Mouse (Mus musculus): ENCODE data around the gene Krt26. TPM values are rescaled to one million over a fixed set of nuclear protein-coding genes. Genes with fewer than 3 reads are reported as not detected.

Gene Krt26
- total RNA-seq, 2 experiments from 2014 or later, result not detected

GRCm38 (mm10) chr11:99284833-99285312, 52.9 kb downstream of the Krt26 start, which contains the start of gene Krt24:
TSS of gene Krt24 (minus strand) at chr11:99285262.
- no peak for ATAC-seq (ENCODE audit: poor library complexity, severe bottlenecking)

- no peak for ATAC-seq (ENCODE audit: poor library complexity, severe bottlenecking)
These were observed 53.8 kb downstream of the Krt26 start for GRCm38 (mm10) chr11:99284011-99284410.

GRCm38 (mm10) chr11:99283334-99283733, 54.4 kb downstream of the Krt26 start:
- no peak for ATAC-seq (ENCODE audit: poor library complexity, severe bottlenecking)

GRCm38 (mm10) chr11:99281116-99281515, 56.6 kb downstream of the Krt26 start:
- ATAC-seq (ENCODE audit: poor library complexity, severe bottlenecking), result no peak

- ATAC-seq (ENCODE audit: poor library complexity, severe bottlenecking), result no peak
These were observed 57.8 kb downstream of the Krt26 start for GRCm38 (mm10) chr11:99279986-99280385.

Other genes with a start within 250 kb of the Krt26 start
- 7.4 and 8.6 TPM in 2 replicates for gene Tns4, start 248.7 kb downstream of the Krt26 start, total RNA-seq (2015)
- gene Tns4, start 248.7 kb downstream of the Krt26 start, total RNA-seq (2017), result 4.1 and 4.6 TPM in 2 replicates
- gene Ccr7, start 182.9 kb downstream of the Krt26 start, total RNA-seq (2015), result 0.39 and 0.45 TPM in 2 replicates
- 0.18 TPM in 1 of 2 replicates, not detected in the other for gene Ccr7, start 182.9 kb downstream of the Krt26 start, total RNA-seq (2017)
- gene Smarce1, start 106.9 kb downstream of the Krt26 start, total RNA-seq (2015), result 59.4 and 72.9 TPM in 2 replicates
- 177 and 179 TPM in 2 replicates for gene Smarce1, start 106.9 kb downstream of the Krt26 start, total RNA-seq (2017)
- not detected in 2 replicates for gene Krt222, start 93.9 kb downstream of the Krt26 start, total RNA-seq (2015)
- gene Krt222, start 93.9 kb downstream of the Krt26 start, total RNA-seq (2017), result not detected in 2 replicates
- gene Krt24, start 52.7 kb downstream of the Krt26 start, total RNA-seq (2015), result not detected in 2 replicates
- gene Krt24, start 52.7 kb downstream of the Krt26 start, total RNA-seq (2017), result not detected in 2 replicates
- gene Krt25, start 15.0 kb downstream of the Krt26 start, total RNA-seq (2015), result not detected in 2 replicates
- not detected in 2 replicates for gene Krt25, start 15.0 kb downstream of the Krt26 start, total RNA-seq (2017)
- gene Krt27, start 13.1 kb upstream of the Krt26 start, total RNA-seq (2015), result not detected in 2 replicates
- gene Krt27, start 13.1 kb upstream of the Krt26 start, total RNA-seq (2017), result not detected in 2 replicates
- gene Krt28, start 36.9 kb upstream of the Krt26 start, total RNA-seq (2015), result not detected in 2 replicates
- gene Krt28, start 36.9 kb upstream of the Krt26 start, total RNA-seq (2017), result not detected in 2 replicates
- gene Krt10, start 51.4 kb upstream of the Krt26 start, total RNA-seq (2015), result 1.7 and 3.1 TPM in 2 replicates
- 0.98 TPM in 1 of 2 replicates, not detected in the other for gene Krt10, start 51.4 kb upstream of the Krt26 start, total RNA-seq (2017)
- gene Krt12, start 84.3 kb upstream of the Krt26 start, total RNA-seq (2015), result not detected in 2 replicates
- gene Krt12, start 84.3 kb upstream of the Krt26 start, total RNA-seq (2017), result not detected in 2 replicates
- not detected in 2 replicates for gene Krt20, start 100.2 kb upstream of the Krt26 start, total RNA-seq (2015)
- gene Krt20, start 100.2 kb upstream of the Krt26 start, total RNA-seq (2017), result not detected in 2 replicates
- not detected in 2 replicates for gene Krt23, start 155.2 kb upstream of the Krt26 start, total RNA-seq (2015)
- gene Krt23, start 155.2 kb upstream of the Krt26 start, total RNA-seq (2017), result not detected in 2 replicates
- not detected in 2 replicates for gene Krt39, start 183.4 kb upstream of the Krt26 start, total RNA-seq (2015)
- gene Krt39, start 183.4 kb upstream of the Krt26 start, total RNA-seq (2017), result not detected in 2 replicates
- not detected in 2 replicates for gene Krt40, start 205.2 kb upstream of the Krt26 start, total RNA-seq (2015)
- gene Krt40, start 205.2 kb upstream of the Krt26 start, total RNA-seq (2017), result not detected in 2 replicates
- not detected in 2 replicates for gene Krtap3-3, start 212.9 kb upstream of the Krt26 start, total RNA-seq (2015)
- not detected in 2 replicates for gene Krtap3-3, start 212.9 kb upstream of the Krt26 start, total RNA-seq (2017)
- gene Krtap3-2, start 218.9 kb upstream of the Krt26 start, total RNA-seq (2015), result not detected in 2 replicates
- not detected in 2 replicates for gene Krtap3-2, start 218.9 kb upstream of the Krt26 start, total RNA-seq (2017)
- not detected in 2 replicates for gene Gm11939, start 221.5 kb upstream of the Krt26 start, total RNA-seq (2015)
- not detected in 2 replicates for gene Gm11939, start 221.5 kb upstream of the Krt26 start, total RNA-seq (2017)
- gene Krtap3-1, start 228.7 kb upstream of the Krt26 start, total RNA-seq (2015), result not detected in 2 replicates
- gene Krtap3-1, start 228.7 kb upstream of the Krt26 start, total RNA-seq (2017), result not detected in 2 replicates
- gene Krtap1-5, start 243.1 kb upstream of the Krt26 start, total RNA-seq (2015), result not detected in 2 replicates
- not detected in 2 replicates for gene Krtap1-5, start 243.1 kb upstream of the Krt26 start, total RNA-seq (2017)
- gene Krtap1-4, start 245.7 kb upstream of the Krt26 start, total RNA-seq (2015), result not detected in 2 replicates
- not detected in 2 replicates for gene Krtap1-4, start 245.7 kb upstream of the Krt26 start, total RNA-seq (2017)

All from megakaryocyte, adult 5-6 weeks (primary cell).